Mouse (Mus musculus) heart, postnatal 25 days (tissue): ENCODE measurements around the gene Fdxr. TPM values are rescaled to one million over a fixed set of nuclear protein-coding genes. Genes with fewer than 3 reads are reported as not detected.
A peak's percentile ranks its signal among the peaks of the same experiment; 100 is the strongest.

Source experiments
- DNase-seq: peaks from one replicate; pipeline ENCODE4 v3.0.0; 2022; ENCODE audit warnings: low spot score
- intact Hi-C: fragments of 180-260 bp; cut with DNase I; formaldehyde crosslinking; loops from one replicate; pipeline ENCODE4 v1.15.1; 2025
- total RNA-seq, 2 experiments: library from RNA; stranded (reverse); gene quantifications; 2 replicates each; pipeline ENCODE4 v1.2.3; 2021

Gene Fdxr
- total RNA-seq, 2 experiments from 2014 or later = 7.9 to 8.2 TPM

DNA sequence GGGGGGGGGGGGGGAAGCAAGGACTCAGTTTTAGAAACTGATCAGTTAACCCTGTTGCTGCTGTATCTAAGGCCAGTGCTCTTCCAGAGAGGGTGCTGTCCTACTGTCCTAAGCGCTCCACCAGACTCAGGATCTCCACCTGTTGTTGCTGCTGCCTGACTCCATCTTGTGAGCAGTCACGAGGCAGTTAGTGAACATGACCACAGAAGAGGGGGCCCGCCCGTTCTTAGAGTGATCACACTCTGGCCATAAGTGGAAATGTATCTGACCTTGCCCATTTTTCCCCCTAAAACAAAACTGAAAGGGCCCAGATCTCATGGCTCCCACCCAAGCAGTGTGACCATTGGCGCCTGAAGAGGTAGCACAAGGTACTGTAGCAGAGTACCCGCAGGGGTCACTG, 28.9 kb downstream of the Fdxr start:
- no peak for DNase-seq
- intact Hi-C loops = no loop called here

DNA sequence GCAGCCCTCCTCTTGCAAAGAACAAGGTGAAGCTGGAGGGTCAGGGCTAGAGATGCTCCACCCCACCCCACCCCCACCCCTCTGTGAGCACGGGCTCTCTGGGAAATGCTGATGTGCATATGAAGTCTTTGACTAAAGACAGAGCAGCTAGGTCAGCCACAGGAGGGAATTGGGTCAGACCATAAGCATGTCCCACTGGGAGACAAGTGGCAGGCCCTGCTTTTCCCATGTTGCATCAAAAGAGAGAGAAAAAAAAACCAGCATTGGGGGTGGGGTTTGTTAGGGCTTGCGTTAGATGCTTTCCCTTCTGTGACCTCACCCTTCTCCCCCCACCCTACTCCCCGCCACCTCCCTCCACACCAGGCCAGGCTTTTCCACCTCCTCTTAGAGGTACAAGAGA, 29.6 kb downstream of the Fdxr start:
- DNase-seq = no peak
- intact Hi-C loops = no loop called here

DNA sequence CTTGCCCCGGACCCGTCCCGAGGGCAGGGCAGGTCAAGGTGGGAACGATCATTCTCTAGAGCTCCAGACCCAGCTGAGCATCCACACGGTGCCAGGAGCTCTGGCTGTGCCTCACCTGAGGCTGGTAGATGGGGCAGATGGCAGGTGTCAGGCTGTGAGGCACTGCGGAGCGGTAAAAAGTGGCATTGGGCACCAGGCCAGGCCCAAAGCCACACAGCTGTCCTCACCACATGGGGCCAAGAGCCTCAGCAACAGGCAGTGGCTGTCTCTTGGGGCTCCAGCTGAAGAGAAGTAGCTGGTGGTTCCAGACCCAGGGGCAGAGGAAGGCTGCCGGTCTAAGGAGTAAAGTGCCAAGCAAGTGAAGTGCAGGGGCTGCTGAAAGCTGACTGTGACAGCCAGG, 30.5 kb downstream of the Fdxr start:
- intact Hi-C loops = no loop called here
- no peak for DNase-seq

DNA sequence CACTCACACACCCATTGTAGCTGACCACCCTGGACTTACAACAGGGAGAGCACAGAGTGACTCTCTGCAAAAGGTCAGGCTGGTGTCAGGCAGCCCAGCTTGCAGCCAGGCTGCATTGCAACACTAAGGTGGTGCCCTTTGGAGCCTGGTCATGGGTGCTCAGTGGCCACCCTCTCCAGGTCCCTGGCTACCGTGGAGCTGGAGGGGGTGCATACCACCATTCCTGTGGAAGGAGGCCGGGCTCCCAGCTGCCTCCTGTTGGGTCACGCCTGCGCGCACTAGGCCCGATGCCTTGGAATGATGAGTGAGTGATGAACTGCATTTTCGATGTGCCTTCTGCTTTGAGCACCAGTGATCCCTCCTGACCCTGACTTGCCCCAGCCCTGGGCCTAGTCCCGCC, 32.0 kb downstream of the Fdxr start:
- intact Hi-C loops = no loop called here
- no peak for DNase-seq

DNA sequence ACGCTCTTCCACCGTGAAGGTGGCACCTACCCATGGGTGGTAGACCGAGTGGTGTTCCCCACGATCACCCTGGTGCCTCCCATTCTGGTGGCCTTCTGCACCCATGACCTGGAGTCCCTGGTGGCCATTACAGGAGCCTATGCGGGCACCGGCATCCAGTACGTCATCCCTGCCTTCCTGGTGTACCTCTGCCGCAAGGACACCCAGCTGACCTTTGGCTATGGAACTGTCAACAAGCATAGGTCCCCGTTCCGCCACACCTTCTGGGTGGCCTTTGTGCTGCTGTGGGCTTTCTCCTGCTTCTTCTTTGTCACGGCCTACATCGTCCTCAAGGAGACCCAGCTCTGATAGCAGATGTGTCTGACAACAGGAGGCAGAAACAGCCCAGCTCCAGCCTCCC, 33.1 kb downstream of the Fdxr start:
- intact Hi-C loops = no loop called here
- no peak for DNase-seq

DNA sequence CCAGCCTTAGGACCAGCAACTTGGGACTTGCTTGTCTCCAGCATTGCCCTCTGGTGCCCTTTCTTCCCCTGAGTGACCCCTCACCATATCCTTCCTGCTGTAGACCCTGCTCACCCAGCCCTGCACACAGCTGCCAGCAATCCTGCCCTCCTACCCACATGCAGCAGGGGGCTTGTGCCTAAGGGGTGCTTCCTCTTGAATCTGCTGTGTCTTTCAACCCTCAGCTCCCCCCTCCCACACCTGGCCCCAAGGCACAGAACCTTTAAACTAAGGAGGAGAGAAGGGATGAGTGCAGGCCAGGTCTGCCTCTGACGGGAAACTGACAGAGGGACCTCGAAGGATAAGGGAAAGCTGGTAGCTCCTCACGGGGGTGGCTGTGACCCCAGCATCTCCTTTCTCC, 34.1 kb downstream of the Fdxr start:
- DNase-seq = no peak
- intact Hi-C loops = no loop called here

DNA sequence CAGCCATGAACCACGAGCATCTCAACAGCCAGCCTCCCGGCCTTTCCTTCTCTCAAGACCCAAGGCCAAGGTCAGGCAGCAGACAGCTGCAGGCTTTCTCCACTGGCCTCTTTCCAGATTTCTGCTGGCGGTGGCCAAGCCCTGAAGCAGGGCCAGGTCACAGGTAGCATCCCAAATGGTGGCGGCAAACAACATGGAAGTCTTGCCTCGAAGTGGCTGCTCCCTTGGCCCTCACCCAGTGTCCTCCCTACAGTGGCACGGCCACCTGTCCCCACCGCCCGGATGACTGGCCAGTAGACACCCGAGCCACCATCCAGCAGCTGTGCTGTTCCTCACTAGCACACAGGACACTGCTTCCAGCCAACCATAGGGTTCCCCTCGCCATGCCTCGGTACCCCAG, 35.4 kb downstream of the Fdxr start:
- DNase-seq = no peak
- intact Hi-C loops = no loop called here

DNA sequence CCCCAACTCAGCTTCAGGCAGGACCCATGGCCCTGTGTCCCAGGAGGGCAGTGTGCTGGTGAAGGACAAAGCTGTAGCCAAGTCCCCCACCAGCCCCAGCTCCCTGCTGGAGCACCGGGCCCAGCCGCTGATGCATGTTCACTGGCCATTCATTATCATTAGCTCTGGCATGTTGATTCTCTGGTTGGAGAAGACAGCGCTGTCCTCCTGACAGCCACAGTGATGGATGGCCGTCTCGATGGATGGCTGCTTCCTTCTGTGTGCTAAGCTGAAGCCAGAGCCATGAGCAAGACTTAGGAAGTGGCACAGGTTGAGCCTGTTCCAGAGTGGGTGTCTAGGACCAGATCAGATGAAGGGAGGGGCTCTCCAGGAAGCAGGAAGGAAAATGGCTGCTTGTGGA, 40.3 kb downstream of the Fdxr start:
- intact Hi-C loops = no loop called here
- no peak for DNase-seq

DNA sequence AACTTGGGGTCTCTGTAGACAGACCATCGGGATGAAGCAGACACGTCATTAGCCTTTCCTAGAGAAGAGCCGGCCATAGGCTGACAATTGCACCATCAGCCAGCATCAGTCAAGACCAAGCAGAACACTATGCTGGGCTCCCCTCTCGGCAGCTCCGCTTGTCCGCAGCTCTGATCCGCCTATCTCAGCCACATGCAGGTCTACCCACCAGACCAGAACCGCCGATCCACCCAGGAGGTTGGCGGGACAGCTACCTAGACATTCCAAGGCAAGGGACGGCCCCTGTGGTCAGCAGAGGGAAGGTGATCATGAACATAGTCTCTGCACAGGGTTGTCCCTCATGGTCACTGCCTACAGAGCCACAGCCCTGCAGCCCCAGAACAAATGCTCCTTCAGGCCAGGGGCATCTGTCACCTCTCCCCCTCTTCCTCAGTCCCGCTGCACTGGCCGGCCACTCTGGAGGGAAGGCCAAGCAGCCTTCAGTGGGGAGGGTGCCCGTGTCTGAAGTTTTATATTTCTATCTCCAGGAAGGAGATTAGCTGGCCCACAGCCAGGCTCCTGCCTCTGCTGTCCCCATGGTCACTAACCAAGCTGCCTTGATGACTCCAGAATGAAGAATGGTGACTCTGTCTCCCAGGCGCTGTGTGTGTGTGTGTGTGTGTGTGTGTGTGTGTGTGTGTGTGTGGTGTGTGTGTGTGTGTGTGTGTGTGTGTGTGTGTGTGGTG, 42.4 kb downstream of the Fdxr start:
- DNase-seq = no peak
- intact Hi-C loops = no loop called here

DNA sequence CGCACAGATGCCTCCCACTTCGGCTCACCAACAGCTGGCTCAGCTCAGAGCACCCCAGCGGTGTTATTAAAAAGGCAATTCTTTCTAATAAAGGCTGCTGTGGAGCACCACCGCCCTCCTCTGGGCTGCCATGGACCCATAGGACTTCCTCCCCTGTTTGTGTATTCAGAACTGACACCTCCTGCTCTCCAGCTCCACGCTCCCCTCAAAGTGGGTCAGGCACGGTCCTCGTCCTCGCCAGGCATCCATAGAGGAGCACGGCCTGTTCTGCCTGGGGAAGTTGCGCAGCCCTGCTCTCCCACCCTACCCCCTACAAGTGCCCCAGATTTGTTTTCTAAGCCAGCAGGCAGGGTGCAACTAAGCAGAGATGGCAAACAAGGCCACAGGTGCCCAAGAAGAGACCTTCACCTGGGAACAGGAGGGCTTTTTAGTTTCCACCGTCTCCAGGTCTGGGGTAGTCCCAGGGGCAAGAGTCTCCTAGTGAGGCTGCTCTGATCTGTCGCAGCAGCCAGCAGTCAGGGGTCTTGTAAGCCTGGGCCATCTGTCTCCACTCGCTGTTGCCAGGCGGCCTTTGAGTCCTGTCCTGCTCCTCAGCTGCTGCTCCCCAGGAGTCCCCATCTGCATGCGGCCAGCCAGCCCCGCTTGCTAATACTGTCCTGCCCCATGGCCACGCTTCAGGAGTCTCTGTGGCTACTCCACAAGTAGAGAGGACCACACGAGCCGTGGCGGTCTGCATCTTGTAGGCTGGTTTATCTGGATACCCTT, 43.1 kb downstream of the Fdxr start:
- intact Hi-C loops = loop anchor here (2.0 kb wide), 1 partner anchor 31 kb away; no protein-coding TSS in a partner anchor
- no peak for DNase-seq

DNA sequence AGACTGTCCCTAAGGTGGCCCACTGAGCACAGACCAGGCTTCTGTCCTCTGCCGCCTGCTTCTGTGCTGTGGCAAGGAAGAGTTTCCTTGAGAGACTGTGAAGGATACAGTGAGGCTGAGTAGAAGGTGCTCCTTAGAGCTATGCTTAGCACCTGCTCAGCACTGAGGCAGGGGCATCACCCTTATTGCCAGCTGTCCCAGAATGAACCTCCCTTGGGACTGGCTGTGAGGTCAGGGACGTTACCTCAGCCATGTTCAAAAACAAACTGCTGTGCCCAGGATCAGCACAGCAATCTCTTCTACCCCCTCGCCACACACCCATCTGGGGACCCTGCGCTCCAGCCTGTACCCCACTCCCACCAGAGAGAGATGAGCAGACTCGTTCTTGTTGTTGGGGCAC, 44.0 kb downstream of the Fdxr start:
- intact Hi-C loops = loop anchor here (2.0 kb wide), 1 partner anchor 30 kb away; no protein-coding TSS in a partner anchor

DNA sequence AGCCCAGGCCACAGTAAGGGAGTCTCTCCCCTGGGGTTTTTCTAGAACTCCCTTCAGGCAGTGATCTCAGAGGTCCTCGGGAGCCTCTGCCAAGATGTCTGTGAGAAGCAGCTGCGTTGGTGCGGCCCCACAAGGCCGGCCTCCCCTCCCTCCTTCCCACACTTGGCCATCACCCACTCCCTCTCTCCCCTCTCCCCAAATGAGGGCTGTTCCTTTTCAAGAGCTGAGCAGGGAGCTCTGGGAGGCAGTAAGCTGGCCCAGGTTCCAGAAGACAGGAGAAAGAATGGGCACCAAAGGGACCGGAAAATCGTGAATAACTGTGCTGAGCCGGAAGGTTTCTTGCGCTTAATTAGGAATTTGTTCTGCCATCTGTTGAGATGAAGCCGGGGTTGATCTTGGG, 44.9 kb downstream of the Fdxr start:
- DNase-seq = no peak
- intact Hi-C loops = loop anchor here (2.0 kb wide), 1 partner anchor 29 kb away; no protein-coding TSS in a partner anchor

More for the DNA sequence above, 44.0 kb downstream of the Fdxr start:
- DNase-seq = no peak

DNA sequence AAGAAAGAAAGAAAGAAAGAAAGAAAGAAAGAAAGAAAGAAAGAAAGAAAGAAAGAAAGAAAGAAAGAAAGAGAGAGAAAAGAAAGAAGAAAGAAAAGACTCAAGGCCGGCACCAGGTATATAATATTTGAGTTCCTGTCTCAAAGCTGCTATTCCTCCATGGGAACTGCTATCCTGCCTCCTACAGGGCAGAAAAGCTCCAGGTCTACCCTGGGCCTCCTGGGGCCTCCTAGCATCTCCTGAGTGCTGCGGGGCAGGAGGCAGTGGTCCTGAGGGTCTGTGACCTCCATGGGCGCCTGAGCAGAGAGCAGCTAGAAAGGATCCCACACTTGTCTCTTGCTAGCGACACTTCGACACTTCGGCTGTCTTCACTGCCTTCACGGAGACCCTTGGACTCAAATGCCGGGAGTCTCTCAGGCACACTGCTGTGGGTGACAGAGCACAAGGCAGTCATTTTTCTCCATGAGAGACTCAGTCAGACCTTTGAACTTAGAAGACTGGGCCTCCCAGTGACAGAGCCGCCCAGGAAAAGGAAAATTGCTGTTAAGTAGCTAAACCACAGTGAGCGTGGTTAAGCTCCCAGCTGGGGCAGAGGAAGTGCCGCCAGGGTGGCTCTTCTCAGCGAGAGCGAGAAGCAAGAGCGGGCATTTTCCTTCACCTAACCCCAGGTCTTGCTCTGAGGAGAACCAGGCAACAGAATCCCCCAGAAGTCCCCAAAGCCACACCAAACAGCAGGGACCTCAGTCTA, 45.5 kb downstream of the Fdxr start:
- intact Hi-C loops = no loop called here
- DNase-seq = no peak

DNA sequence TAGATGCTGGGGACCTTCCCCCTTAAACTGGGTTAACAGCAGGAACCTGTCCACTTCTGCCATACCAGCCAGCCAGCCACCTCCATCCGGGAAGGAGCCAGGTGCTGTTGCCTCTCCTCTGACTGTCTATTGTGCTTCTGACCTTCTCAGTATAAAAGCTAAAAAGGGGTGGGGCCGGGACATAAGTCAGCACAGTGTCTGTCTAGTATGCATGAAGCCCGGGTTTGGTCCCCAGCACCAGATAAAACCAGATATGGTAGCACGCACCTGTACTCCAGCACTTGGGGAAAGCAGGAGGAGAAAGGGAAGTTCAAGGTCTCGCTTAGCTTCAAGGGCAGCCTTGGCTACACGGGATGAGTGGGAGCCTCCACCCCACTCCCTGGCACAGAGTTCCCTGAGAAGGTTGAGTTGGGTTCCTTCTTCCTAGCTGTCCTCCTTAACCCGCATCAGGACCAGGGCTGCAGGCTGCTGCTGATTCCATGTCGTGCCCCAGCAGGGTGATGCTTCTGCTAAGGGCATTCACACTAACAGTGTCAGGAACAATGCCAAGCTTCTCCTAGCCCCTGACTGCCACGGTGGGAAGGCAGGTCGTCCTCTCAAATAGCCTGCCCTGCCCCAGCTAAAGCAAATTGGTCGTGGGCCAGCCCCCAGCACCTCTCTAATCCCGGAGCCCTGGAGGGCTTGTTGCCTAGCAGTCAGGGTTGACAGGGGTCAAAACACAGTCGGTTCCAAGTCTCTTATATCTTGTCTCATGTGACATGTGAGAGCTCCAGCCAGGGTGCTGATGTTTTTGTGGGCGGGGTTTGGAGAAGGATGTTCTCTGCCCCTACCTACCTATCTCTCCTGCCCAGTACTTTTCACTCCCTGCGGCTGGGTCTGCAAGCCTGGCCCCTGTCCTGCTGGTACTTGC, 47.6 kb downstream of the Fdxr start:
- intact Hi-C loops = no loop called here
- DNase-seq = peak; percentile 22

DNA sequence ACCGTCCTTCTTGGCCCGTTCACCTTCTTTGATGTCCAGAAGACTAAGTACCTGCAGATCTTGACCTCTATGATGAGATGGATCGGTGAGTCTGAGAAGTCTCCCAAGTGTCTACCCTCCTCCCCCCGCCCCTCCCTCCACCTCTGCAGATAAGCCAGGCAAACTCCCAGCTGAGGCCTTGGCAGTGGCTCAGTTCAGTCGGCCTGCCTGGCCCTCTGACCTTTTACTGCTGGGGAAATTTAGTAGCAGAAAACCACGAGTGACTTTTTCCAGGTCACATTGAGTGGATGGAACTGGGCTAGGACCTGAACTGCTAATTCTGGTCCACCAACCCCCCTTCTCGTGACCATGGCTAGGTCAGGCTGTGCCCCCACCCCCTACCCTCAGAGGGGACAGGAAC, 48.4 kb downstream of the Fdxr start:
- intact Hi-C loops = no loop called here
- no peak for DNase-seq

DNA sequence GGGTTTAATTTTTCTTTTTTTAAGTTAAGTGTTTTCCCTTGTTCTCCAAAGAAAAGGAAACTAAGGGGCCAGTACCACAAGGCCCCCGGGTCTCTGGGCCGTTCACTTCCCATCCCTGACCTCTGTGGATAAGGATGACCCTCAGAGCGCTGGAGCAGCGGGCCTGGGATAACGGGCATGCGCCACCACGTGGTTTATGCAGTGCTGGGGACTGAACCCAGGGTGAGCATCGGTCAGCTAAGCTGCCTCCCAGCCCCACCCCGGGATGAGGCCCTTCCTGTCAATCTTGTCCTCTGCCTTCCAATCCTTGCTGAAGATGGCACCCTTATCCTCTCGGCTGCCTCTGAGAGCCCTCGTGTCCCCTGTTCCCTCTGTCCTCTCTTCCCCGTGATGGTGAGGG, 49.2 kb downstream of the Fdxr start:
- no peak for DNase-seq
- intact Hi-C loops = no loop called here

DNA sequence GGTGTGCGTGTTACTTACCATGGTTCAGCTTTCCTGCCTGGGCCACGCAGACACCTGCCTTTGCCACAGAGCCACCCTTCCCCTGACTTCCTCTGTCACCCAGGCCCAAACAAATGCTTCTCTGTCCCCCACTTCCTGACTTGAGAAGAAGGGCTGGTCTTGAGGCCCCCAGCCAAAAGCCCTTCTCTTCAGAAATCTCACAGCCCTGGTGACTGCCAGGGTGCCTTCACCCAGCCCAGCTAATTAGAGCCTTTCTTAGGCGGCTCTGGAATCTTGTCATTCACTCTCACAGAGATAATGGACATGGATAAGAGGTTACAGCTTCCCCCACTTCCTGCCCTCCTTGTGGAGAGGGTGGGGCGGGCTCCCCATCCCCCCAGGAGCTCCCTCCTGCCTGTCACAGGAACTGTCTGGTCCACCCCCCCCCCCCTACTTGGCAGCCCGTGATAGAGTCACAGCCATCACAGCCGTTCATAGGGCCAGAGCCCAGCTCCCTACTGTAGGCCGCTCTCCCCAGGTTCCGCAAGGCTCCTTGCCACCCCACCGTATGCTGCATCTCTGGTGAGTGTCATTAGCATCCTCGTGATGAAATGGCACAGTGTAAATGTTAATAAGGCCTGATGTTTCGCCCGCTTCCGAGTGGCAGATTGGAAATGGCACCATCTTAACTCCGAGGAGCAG, 49.9 kb downstream of the Fdxr start:
- no peak for DNase-seq
- intact Hi-C loops = no loop called here

DNA sequence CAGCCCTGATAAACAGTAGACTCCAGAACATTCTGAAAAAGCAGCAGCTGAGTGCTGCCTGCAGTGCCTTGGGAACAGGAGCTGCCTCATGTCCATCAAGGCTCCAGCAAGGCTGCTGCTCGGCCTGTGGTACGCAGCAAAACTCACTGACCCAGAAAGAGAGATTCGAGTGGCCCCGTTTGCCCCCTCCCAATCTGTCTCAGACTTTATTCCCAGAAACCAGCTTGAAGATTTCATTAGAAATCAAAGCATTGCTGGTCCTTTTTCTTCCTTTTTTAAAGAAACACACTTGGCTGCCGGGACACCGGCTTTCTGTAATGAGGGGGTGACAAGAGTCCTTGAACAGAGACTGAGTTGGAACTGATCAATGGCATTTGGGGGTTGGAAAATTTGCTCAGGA, 51.5 kb downstream of the Fdxr start:
- intact Hi-C loops = no loop called here

DNA sequence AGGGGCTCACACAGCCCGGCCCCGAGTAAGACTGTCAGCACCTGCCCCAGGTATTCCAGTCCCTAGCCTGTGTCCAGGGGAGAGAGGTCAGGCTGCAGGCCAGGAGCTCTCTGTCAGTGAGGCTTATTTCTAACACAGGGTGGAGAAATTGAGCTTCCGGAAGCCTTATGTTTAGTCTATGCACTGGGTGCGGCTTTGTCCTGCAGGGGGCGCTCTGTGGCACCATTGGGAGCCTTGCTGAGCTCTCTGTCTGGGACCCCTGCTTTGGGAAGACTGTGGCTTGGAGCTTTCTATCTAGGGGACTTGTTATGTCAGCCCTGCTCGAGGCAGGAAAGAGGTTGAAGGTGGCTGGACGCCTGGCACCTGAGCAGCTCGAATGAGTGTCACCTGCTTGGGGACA, 52.0 kb downstream of the Fdxr start:
- intact Hi-C loops = no loop called here
- no peak for DNase-seq

More for the DNA sequence above, 51.5 kb downstream of the Fdxr start:
- no peak for DNase-seq
